Mouse (Mus musculus): Measurements from ENCODE around the gene Mdk.
A peak's percentile ranks its signal among the peaks of the same experiment; 100 is the strongest.

The Mdk gene

DNA sequence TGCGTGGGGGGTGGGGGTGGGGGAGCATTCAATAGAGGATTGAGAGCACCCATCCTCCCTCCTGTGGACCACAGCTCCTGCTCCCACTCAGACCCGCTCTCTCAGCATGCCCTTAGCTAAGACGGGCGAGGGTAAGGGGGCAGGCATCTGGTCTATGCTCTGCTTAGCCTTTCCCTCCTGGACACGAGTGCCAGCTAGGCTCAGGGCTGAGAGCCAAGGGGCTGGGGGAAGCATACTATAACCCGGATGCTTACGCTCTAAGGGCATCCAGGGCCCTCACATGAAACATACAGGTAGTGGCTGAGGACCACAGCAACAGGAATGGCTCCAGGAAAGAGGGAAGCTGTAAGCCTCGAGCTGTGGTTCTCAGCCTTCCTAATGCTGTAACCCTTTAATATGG is 26.0 kb upstream of the Mdk start:
- DNase-seq, result no peak

- DNase-seq, result peak; percentile 86
These were observed 25.0 kb upstream of the Mdk start for GRCm38 (mm10) chr2:91957096-91957495.

DNA sequence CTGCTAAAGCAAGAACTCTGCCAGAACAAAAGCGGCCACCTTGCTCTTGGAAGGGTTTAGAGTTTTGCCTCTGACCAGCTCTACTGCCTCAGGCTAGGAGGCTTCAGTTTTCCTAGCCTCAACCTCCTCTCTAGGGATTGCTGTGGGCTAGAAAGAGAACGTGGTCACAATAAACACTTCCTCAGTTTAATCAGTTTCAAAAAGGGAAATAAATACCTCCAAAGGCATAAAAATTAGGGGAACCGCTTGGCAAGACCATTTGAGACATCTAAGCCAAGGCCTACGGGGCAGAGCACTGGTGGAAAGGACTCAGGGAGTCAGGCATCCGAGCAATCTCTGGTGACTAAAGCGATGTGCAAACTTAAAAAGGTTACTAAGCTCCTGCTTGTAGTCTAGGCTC is 23.8 kb upstream of the Mdk start:
- no peak for DNase-seq

GRCm38 (mm10) chr2:91955121-91955591 is 23.1 kb upstream of the Mdk start:
- no peak for DNase-seq

GRCm38 (mm10) chr2:91953825-91954224 is 21.7 kb upstream of the Mdk start:
- no peak for DNase-seq

- peak; percentile 81 for DNase-seq
These were observed 18.4 kb upstream of the Mdk start for GRCm38 (mm10) chr2:91950275-91951085.

- DNase-seq, result peak; percentile 63
These were observed 17.5 kb upstream of the Mdk start for GRCm38 (mm10) chr2:91949411-91950274.

DNA sequence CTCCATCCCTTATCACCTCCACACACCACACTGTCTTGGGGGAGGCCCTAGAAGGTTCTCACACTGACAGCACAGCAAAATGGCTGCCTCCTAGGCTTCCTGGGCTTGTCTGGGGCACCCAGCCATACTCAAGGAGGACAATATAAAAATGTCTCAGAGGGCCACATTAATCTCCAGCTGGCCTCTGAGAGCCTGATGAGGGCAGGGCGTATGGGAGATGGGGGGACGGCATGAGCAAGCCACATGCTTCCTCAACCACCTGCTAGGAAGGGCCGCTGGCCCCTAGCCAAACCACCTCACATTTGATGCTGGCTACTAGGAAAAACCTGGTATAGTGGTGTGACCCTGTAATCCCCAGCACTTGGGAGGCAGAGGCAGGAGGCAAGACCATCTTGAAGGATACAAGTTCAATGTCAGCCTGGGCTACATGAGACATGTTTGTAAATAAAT is 16.7 kb upstream of the Mdk start:
- peak; percentile 36 for DNase-seq

GRCm38 (mm10) chr2:91948151-91948509 is 16.0 kb upstream of the Mdk start:
- peak; percentile 37 for DNase-seq

- DNase-seq, result no peak
These were observed 15.5 kb upstream of the Mdk start for GRCm38 (mm10) chr2:91947397-91948150.

DNA sequence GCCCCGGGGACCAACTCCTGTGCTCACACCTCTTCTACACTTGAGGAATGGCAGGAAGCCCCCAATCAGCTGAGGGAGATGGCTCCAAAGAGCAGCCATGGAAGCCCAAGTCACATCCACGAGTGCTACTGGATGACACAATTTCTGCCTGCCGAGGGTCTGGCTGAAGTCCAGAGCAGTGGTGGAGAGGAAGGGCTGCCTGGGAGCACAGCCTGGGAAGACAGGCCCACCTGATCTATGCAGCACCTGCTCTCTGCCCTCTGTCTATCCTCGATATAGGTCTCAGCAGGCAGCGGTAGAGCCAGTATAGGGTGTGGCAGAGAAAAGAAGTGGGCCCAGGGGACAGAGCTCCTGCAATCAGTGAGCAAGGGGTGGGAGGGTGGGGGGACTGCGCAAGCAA is 14.7 kb upstream of the Mdk start:
- DNase-seq, result no peak

DNA sequence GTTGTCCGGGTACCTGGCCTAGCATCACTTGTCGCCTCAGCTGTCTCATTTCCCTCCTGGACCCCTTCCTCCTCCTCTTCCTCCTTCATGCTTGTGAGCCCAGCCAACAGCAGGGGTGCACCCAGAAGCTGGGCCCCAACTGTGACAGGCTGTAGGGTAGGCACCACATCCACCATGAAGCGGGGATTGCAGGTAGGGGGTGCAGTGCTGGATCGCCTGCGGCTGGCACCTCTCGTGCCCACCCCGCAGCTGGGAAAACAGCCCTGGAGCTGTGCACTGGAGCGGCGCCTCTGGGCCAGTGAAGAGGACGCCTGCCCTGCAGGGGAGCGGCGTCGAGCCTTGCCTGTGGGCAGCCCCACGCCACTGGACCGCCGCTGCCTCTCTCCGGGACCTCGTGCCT is 13.4 kb upstream of the Mdk start, which contains the start of gene Gm9821:
Gm9821 (plus strand) TSS at position 221 of the 400 bp plus-strand sequence.
- peak; percentile 35 for DNase-seq

DNA sequence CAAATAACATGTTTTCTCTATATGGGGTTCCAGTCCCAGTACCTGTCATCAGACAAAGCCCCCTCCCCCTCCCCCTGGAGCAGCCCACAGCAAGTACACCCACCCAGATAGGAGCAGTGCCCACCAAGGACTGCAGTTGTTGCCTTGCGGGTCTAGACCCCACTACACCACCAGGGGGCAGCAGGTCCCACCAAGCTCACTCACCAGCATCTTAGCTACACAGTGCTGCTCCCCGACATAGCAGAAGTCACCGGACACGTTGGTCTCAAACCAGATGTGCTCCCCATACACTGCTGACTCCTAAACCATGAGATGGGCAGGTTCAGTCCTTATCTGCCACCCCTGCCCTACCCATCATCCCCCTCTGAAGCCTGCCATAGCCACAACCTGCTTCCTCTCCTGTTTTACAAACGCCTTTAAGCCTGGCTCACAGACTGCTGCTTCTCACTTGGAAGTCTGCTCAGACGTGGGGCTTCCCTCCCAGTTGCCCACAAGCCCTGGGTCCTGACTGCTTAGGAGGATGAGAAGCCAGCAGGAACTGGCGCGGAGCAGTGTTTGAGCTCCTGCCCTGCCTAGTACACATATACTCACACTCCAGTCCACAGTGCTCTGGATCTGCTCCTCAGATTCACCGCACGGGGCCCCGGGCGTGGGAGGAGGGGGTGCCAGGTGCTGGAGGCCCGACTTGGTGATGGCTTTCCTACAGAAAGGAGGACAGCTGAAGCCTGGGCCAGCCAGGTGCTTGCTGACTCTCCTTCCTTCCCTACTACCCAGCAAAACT is 12.3 kb upstream of the Mdk start:
- peak; percentile 91 for DNase-seq

DNA sequence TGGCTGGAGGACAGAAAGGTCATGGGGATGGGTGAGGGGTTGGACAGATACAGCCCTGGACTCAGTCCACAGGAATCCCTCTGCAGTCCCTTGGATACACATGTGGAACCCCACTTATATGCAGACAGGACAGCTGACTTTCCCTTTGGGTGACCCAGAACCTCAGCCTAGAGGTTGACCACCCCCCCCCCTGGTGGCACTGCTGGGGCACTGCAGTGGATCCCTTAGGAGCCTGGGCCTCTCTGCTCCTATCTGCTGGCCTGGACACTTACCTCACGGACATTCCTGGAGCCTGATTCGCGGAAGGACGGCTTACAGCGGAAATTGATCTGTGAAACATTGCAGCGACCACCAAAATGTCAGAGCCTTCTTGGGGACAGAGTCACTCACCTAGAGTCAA is 10.3 kb upstream of the Mdk start:
- no peak for DNase-seq

- DNase-seq, result no peak
These were observed 7.3 kb upstream of the Mdk start for GRCm38 (mm10) chr2:91939303-91939935.

GRCm38 (mm10) chr2:91936154-91936553 is 4.1 kb upstream of the Mdk start:
- no peak for DNase-seq

DNA sequence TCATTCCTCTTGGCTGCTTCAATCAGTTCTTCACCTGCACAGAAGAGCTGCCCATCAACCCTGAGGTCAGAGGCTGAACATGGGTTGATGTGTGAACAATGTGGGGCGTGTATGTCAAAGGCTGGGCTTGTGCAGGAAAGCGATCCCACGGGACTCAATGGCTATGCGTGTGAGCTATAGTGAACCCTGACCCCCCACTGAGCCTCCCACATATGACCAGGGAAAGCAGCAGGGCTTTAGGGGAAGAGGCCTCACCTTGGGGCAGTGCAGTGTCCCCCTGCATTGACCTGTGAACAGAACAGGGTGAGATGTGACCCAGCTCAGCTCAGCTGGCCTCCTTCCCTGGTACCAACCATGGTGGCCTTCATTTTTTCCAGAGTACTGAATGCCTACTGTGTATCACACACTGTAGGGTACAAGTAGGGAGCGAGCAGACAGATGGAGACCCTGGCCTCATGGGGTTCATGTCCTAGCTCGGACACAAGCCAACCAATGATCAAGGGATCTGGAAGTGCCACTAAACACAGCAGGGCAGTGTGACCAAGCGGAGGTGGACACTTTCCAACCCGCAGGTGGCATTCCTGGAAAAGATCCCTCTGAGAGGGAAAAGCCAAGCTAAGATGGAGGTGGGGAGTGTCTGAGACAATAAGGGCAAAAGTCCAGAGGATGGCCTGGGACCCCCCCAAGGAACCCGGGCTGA is 2.9 kb upstream of the Mdk start:
- no peak for DNase-seq

DNA sequence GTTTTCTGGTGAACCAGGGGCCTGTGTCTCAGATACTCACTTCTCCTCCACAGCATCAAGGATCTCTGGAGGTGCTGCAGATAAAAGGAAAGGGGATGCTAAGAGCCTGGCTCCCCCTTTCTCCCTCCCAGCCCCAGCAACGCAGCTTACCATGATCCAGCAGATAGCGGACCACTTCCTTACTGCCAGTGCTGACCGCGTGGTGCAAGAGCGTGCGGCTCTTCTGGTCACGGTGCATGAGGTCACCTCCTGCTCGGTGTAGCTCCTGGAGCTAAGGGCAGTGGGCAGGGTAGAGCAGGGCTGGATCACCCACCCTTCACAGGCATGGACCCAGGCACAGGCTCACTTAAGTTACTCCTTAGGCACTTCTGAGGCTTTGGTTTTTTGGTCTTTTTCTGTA is 1.9 kb upstream of the Mdk start:
- DNase-seq, result no peak

DNA sequence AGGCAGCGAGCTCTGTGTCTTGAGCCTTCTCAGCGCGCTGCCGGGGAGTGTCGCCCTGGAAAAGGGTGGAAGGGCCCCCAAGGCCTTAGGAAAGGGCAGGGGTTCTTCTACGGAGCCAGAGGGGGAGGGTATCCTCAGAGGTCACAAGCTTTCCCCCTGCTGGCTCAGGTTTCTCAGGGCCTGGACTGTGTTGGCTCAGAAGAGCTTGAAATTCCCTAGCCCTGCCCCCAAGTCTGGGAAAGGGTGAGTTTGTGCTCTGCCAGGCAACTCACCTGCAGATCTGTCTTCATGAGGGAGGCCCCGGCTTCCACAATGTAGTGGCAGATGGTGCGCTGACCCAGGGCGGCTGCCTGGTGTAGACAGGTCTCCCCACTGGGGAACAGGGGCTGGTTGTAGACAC is 1.4 kb upstream of the Mdk start:
- no peak for DNase-seq

DNA sequence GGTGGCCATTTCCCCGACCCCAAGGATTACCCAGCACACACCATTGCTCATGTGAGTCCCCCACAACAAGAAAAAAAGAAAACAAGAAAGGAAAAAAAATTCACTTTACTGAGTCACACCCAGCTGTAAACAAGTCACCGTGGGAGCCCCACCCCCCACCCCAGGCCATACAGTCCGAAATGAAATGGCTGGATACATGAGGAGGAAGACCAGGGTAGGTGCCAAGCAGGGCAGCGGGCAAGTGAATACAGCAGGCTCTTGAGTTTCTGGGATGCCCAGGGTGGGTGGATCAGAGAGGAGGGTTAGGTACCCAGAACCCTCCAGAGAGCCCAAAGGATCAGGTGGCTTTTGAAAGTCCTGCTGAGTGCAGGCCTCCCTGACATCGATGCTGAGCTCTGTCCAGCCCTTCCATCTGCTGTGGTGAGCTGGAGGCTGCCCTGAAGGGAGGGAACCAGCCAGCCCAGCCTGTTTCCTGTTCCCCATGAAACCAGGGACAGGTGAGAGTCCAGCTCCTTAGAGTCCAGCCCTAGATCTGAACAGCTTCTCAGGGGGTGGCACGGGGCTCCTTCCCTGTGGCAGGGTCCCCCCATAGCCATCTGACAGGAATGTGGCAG is 747 bp upstream of the Mdk start:
- no peak for DNase-seq
